Mouse (Mus musculus) midbrain, embryonic 13.5 days (tissue): ENCODE measurements around the gene Sema5a. TPM values are rescaled to one million over a fixed set of nuclear protein-coding genes. Genes with fewer than 3 reads are reported as not detected.
A peak's percentile ranks its signal among the peaks of the same experiment; 100 is the strongest.

Experiments used
- ATAC-seq: fragments of 200-750 bp; cut with Nextera tagmentation; 2 replicates; pipeline ENCODE4 v1.8.0; 2017; ENCODE audit warnings: mild to moderate bottlenecking, moderate TSS enrichment, moderate library complexity
- H3K27ac ChIP-seq: fragments of 300-500 bp; sonication (generic); 2 replicates; pipeline ENCODE4 v1.5.1; 2015; ENCODE audit warnings: inconsistent platforms, mild to moderate bottlenecking, moderate library complexity
- H3K27me3 ChIP-seq: fragments of 300-500 bp; sonication (generic); 2 replicates; pipeline ENCODE4 v1.6.1; 2015; ENCODE audit warnings: mild to moderate bottlenecking, inconsistent platforms
- H3K36me3 ChIP-seq: fragments of 300-500 bp; sonication (generic); 2 replicates; pipeline ENCODE4 v1.6.1; 2015; ENCODE audit warnings: mild to moderate bottlenecking, inconsistent platforms
- H3K4me1 ChIP-seq: fragments of 300-500 bp; sonication (generic); replicated peaks from 2 replicates; pipeline ENCODE4 v1.6.1; 2015; ENCODE audit warnings: inconsistent platforms
- H3K4me2 ChIP-seq: fragments of 300-500 bp; sonication (generic); replicated peaks from 2 replicates; pipeline ENCODE4 v1.6.1; 2015; ENCODE audit warnings: moderate library complexity, mild to moderate bottlenecking, inconsistent platforms
- H3K4me3 ChIP-seq: fragments of 300-500 bp; sonication (generic); replicated peaks from 2 replicates; pipeline ENCODE4 v1.5.1; 2015; ENCODE audit warnings: mild to moderate bottlenecking, inconsistent platforms
- H3K9ac ChIP-seq: fragments of 300-500 bp; sonication (generic); replicated peaks from 2 replicates; pipeline ENCODE4 v1.6.1; 2015; ENCODE audit warnings: mild to moderate bottlenecking, inconsistent platforms
- H3K9me3 ChIP-seq: fragments of 300-500 bp; sonication (generic); 2 replicates; pipeline ENCODE4 v1.6.1; 2016; ENCODE audit warnings: mild to moderate bottlenecking, inconsistent platforms
- WGBS: fragments of 180-500 bp; shearing (Covaris S2); methylation state at CpG from one replicate; pipeline ENCODE4 v1.1.7; 2015; 5-methylcytosine and 5-hydroxymethylcytosine counted together
- polyA plus RNA-seq: library from polyadenylated mRNA; unstranded; fragments of >200 nt; fragmentation: Nextera tagmentation; extraction: Ambion mirVana; gene quantifications from 2 replicates; pipeline ENCODE4 v1.2.1, GENCODE M21; 2015

The Sema5a gene
- polyA plus RNA-seq, 1 experiment from 2014 or later, result 5.4 TPM

GRCm38 (mm10) chr15:32596574-32596973 is 352.0 kb downstream of the Sema5a start:
- 89% methylated on average over 6 of the region's 6 CpGs for WGBS
- ATAC-seq, result no peak
- H3K27ac ChIP-seq, result no peak overlapping the region

DNA sequence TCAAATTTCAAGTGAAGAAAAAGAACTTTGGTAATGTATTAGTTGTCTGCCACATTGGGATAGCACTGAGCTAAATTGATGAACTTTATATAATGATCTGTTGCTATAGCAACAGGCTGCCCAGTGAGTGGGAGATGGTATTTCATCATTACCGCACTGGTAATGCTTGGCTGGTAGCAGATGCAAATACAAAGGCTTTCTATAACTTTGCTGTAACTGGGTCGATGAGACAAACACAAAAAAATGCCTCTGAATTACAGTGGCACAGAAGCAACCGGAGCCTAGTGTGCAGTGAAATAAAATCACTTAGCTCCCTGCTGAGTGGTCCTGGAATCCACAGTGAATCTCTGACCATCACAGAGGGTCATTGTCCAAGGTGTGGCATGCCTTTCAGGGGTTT is 352.6 kb downstream of the Sema5a start:
- Histone ChIP-seq H3K4me1 (peaks cover 9% of the 10 kb centered on the region), H3K9ac (no peak overlapping the region), H3K4me2 (no peak overlapping the region), H3K27me3 (no peaks in the 10 kb centered on the region), H3K9me3 (no peaks in the 10 kb centered on the region), H3K36me3 (no peaks in the 10 kb centered on the region), H3K27ac (no peak overlapping the region), H3K4me3 (no peak overlapping the region)
- ATAC-seq, result peak; percentile 65; the same call in 1 of the 2 replicates
- WGBS, result 38% methylated on average over 3 of the region's 3 CpGs

More at GRCm38 (mm10) chr15:32596574-32596973, 352.0 kb downstream of the Sema5a start:
- Histone ChIP-seq H3K4me1 (peaks cover 9% of the 10 kb centered on the region), H3K9me3 (no peaks in the 10 kb centered on the region), H3K27me3 (no peaks in the 10 kb centered on the region), H3K4me3 (no peak overlapping the region), H3K36me3 (no peaks in the 10 kb centered on the region), H3K4me2 (no peak overlapping the region), H3K9ac (no peak overlapping the region)

DNA sequence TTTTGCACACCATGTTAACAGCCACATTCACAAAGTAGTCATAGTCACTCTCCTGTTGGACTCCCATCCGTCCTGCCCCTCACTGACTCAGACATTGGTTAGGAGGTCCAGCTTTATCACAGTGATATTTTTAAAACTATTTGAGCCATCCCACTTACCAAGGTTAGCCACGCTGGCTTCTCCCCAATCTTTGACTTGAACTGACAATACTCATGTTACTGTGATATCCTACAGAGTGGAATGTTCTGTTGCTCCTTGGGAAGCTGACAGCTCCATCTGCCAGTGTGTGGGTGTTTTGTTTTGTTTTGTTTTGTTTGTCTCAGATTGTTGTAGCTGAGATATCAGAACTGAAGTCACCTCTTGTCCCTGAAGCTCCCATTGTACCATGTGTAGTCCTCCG is 362.6 kb downstream of the Sema5a start:
- no peak overlapping the region for H3K27ac ChIP-seq
- H3K9ac ChIP-seq, result no peak overlapping the region
- H3K4me3 ChIP-seq, result no peak overlapping the region
- H3K27me3 ChIP-seq, result no peaks in the 10 kb centered on the region
- H3K4me1 ChIP-seq, result no peaks in the 10 kb centered on the region
- WGBS, result 94% methylated on average over 3 of the region's 3 CpGs
- no peak overlapping the region for H3K4me2 ChIP-seq
- no peaks in the 10 kb centered on the region for H3K9me3 ChIP-seq
- no peaks in the 10 kb centered on the region for H3K36me3 ChIP-seq
- ATAC-seq, result no peak

DNA sequence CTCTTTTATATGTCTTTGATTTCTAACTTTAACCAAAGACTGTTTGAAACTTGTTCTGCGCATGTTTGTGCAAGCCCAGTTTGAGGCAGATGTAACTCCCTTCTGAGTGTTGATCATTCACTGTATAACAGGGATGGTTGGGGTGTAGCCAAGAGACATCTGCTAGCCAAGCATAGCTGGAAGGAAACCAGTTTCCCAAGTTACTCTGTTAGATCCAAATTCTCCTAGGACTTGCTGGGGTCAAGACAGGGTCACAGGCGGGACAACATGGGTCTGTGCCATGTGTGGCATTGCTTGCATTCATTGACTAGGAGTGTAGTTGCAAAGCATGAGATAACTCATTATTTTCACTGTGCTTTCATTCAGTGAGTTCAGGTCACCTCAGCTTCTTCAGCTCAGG is 366.2 kb downstream of the Sema5a start:
- no peaks in the 10 kb centered on the region for H3K9me3 ChIP-seq
- no peak overlapping the region for H3K27ac ChIP-seq
- H3K4me3 ChIP-seq, result no peak overlapping the region
- H3K9ac ChIP-seq, result no peak overlapping the region
- 92% methylated on average over 2 of the region's 2 CpGs for whole genome bisulfite sequencing
- no peaks in the 10 kb centered on the region for H3K36me3 ChIP-seq
- H3K4me2 ChIP-seq, result no peak overlapping the region
- no peaks in the 10 kb centered on the region for H3K4me1 ChIP-seq
- H3K27me3 ChIP-seq, result no peaks in the 10 kb centered on the region
- ATAC-seq, result no peak

- Histone ChIP-seq H3K27ac (no peak overlapping the region), H3K4me2 (no peak overlapping the region), H3K9ac (no peak overlapping the region), H3K4me1 (no peaks in the 10 kb centered on the region), H3K9me3 (no peaks in the 10 kb centered on the region), H3K4me3 (no peak overlapping the region), H3K36me3 (no peaks in the 10 kb centered on the region), H3K27me3 (no peaks in the 10 kb centered on the region)
- no peak for ATAC-seq
- 96% methylated on average over 7 of the region's 7 CpGs for WGBS
Observed at GRCm38 (mm10) chr15:32611201-32611600, 366.6 kb downstream of the Sema5a start.

GRCm38 (mm10) chr15:32613718-32614117 is 369.1 kb downstream of the Sema5a start:
- Histone ChIP-seq H3K4me3 (no peak overlapping the region), H3K4me1 (no peaks in the 10 kb centered on the region), H3K36me3 (no peaks in the 10 kb centered on the region), H3K4me2 (no peak overlapping the region), H3K27me3 (no peaks in the 10 kb centered on the region), H3K9ac (no peak overlapping the region), H3K27ac (no peak overlapping the region), H3K9me3 (no peaks in the 10 kb centered on the region)
- 93% methylated on average over 6 of the region's 6 CpGs for WGBS
- ATAC-seq, result no peak

DNA sequence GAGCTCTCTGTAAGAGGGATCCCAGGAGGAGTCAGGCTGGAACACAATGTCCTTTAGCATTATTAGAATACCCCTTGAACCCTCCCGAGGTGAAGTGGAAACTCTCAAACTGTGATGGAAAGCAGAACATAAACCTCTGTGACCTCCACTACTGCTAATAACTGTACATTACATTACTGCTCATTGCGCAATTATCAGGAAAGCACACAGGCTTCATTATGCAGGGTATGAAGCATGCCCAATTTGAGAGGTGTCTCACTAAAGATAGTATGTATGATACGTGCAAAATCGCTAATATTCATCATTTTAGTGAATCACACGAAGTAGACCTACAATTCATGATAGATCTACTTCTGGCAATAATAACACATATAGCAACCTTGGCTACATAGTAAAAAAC is 371.2 kb downstream of the Sema5a start:
- Histone ChIP-seq H3K9ac (no peak overlapping the region), H3K27me3 (no peaks in the 10 kb centered on the region), H3K36me3 (no peaks in the 10 kb centered on the region), H3K4me1 (no peaks in the 10 kb centered on the region), H3K4me3 (no peak overlapping the region), H3K27ac (no peak overlapping the region), H3K9me3 (no peaks in the 10 kb centered on the region), H3K4me2 (no peak overlapping the region)
- WGBS, result 90% methylated on average over 5 of the region's 5 CpGs
- no peak for ATAC-seq

DNA sequence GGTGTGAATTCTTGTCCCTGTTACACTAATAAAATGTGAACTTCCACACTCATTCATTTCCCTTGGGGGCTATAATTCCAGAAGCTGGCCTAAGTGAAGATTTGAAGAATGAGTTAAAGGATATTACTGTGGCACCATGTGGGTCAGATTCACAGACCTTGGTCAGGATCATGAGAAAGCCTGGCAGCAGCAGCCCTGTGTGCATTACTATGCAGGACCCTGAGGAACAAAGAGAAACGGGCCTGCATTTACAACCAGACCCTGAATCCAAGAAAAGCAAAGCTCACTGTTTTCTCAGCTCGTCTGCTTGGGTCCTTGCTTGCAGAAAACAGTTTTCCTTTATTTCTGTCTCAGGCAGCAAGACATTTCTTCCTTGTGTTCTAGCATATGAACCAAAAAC is 374.6 kb downstream of the Sema5a start:
- H3K4me1 ChIP-seq, result no peaks in the 10 kb centered on the region

GRCm38 (mm10) chr15:32623037-32623739 is 378.6 kb downstream of the Sema5a start:
- ATAC-seq, result no peak
- H3K36me3 ChIP-seq, result no peaks in the 10 kb centered on the region
- no peaks in the 10 kb centered on the region for H3K4me1 ChIP-seq
- no peaks in the 10 kb centered on the region for H3K9me3 ChIP-seq
- H3K27me3 ChIP-seq, result no peaks in the 10 kb centered on the region
- no peak overlapping the region for H3K4me3 ChIP-seq
- no peak overlapping the region for H3K27ac ChIP-seq
- no peak overlapping the region for H3K4me2 ChIP-seq
- WGBS, result 86% methylated on average over 12 of the region's 12 CpGs
- no peak overlapping the region for H3K9ac ChIP-seq

More for the DNA sequence above, 374.6 kb downstream of the Sema5a start:
- no peak overlapping the region for H3K9ac ChIP-seq
- H3K9me3 ChIP-seq, result no peaks in the 10 kb centered on the region
- no peak overlapping the region for H3K4me3 ChIP-seq
- H3K27me3 ChIP-seq, result no peaks in the 10 kb centered on the region
- H3K27ac ChIP-seq, result no peak overlapping the region
- H3K36me3 ChIP-seq, result no peaks in the 10 kb centered on the region
- 45% methylated on average over 2 of the region's 2 CpGs for WGBS
- ATAC-seq, result no peak
- no peak overlapping the region for H3K4me2 ChIP-seq

GRCm38 (mm10) chr15:32624106-32624505 is 379.5 kb downstream of the Sema5a start:
- Histone ChIP-seq H3K4me1 (no peaks in the 10 kb centered on the region), H3K27me3 (no peaks in the 10 kb centered on the region), H3K4me2 (no peak overlapping the region), H3K9ac (no peak overlapping the region), H3K27ac (no peak overlapping the region), H3K36me3 (no peaks in the 10 kb centered on the region), H3K4me3 (no peak overlapping the region), H3K9me3 (no peaks in the 10 kb centered on the region)
- WGBS, result 52% methylated on average over 4 of the region's 4 CpGs
- ATAC-seq, result no peak

- no peaks in the 10 kb centered on the region for H3K9me3 ChIP-seq
- no peak overlapping the region for H3K9ac ChIP-seq
- 93% methylated on average over 2 of the region's 2 CpGs for WGBS
- H3K36me3 ChIP-seq, result no peaks in the 10 kb centered on the region
- H3K4me1 ChIP-seq, result no peaks in the 10 kb centered on the region
- no peak overlapping the region for H3K27ac ChIP-seq
- H3K4me2 ChIP-seq, result no peak overlapping the region
- ATAC-seq, result no peak
- H3K4me3 ChIP-seq, result no peak overlapping the region
- no peaks in the 10 kb centered on the region for H3K27me3 ChIP-seq
Observed at GRCm38 (mm10) chr15:32626031-32626430, 381.4 kb downstream of the Sema5a start.

GRCm38 (mm10) chr15:32633713-32634112 is 389.1 kb downstream of the Sema5a start:
- no peak overlapping the region for H3K27ac ChIP-seq
- H3K27me3 ChIP-seq, result no peaks in the 10 kb centered on the region
- H3K9me3 ChIP-seq, result no peaks in the 10 kb centered on the region
- no peak overlapping the region for H3K4me3 ChIP-seq
- WGBS, result 95% methylated on average over 8 of the region's 8 CpGs
- no peaks in the 10 kb centered on the region for H3K4me1 ChIP-seq
- H3K9ac ChIP-seq, result no peak overlapping the region
- no peak overlapping the region for H3K4me2 ChIP-seq
- no peaks in the 10 kb centered on the region for H3K36me3 ChIP-seq
- ATAC-seq, result no peak

DNA sequence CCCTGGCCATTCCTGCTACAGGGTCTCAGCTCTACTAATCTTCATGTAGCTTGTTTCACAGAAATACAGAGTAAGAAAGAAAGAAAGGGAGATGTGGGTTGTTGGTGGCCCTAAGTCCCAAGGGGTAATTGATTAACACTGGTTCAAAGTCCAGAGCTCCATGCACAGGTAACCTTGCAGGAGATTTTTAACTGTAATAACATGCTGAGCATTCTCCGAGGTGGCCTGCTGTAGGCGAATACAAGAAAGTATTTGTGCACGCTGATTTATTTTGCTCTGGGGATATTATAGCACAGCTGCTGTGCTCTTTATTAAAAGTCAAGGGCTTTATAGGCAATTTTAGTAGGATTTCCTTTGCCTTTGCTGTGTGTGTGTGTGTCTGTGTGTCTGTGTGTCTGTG is 393.3 kb downstream of the Sema5a start:
- H3K27ac ChIP-seq, result no peak overlapping the region
- no peaks in the 10 kb centered on the region for H3K4me1 ChIP-seq
- 79% methylated on average over 3 of the region's 3 CpGs for WGBS
- H3K27me3 ChIP-seq, result no peaks in the 10 kb centered on the region
- H3K4me2 ChIP-seq, result no peak overlapping the region
- H3K9me3 ChIP-seq, result no peaks in the 10 kb centered on the region
- no peak for ATAC-seq
- no peaks in the 10 kb centered on the region for H3K36me3 ChIP-seq
- H3K9ac ChIP-seq, result no peak overlapping the region
- H3K4me3 ChIP-seq, result no peak overlapping the region
